Mouse (Mus musculus) erythroid progenitor cell, adult 5-6 weeks (primary cell): ENCODE measurements around the gene Pim3. TPM values are rescaled to one million over a fixed set of nuclear protein-coding genes. Genes with fewer than 3 reads are reported as not detected.

Source experiments
- ATAC-seq: replicated peaks from 2 replicates; pipeline ENCODE4 v1.8.0; 2016; ENCODE audit warnings: moderate number of reproducible peaks, mild to moderate bottlenecking, moderate TSS enrichment, inconsistent platforms; ENCODE audit not compliant: poor library complexity, low FRiP score, severe bottlenecking
- total RNA-seq, 2 experiments: library from RNA; stranded (forward) in 1 of 2; stranded (reverse) in 1 of 2; fragments of 150-400 nt in 1 of 2; fragments of 186-747, 209-891 nt in 1 of 2; gene quantifications; 2 replicates each; pipeline versions ENCODE4 v1.2.3 to v1.2.4; 2015 to 2017; ENCODE audit warnings: low replicate concordance in 2 of 2

Gene Pim3
- total RNA-seq, 2 experiments from 2014 or later: 0.68 to 1.3 TPM

- ATAC-seq: no peak
Observed at GRCm38 (mm10) chr15:88836571-88836970, 25.4 kb upstream of the Pim3 start.

- no peak for ATAC-seq
Observed at GRCm38 (mm10) chr15:88837199-88837932, 24.6 kb upstream of the Pim3 start.

GRCm38 (mm10) chr15:88837977-88838376 lies 24.0 kb upstream of the Pim3 start:
- ATAC-seq: no peak

GRCm38 (mm10) chr15:88839271-88839670 lies 22.7 kb upstream of the Pim3 start:
- no peak for ATAC-seq

- ATAC-seq: no peak
Observed at GRCm38 (mm10) chr15:88840126-88840525, 21.9 kb upstream of the Pim3 start.

- ATAC-seq: no peak
Observed at GRCm38 (mm10) chr15:88841160-88841559, 20.8 kb upstream of the Pim3 start.

GRCm38 (mm10) chr15:88841580-88842299 lies 20.2 kb upstream of the Pim3 start:
- no peak for ATAC-seq

GRCm38 (mm10) chr15:88842300-88842673 lies 19.7 kb upstream of the Pim3 start:
- ATAC-seq: no peak

GRCm38 (mm10) chr15:88843486-88844097 lies 18.4 kb upstream of the Pim3 start:
- ATAC-seq: no peak

- no peak for ATAC-seq
Observed at GRCm38 (mm10) chr15:88844966-88845365, 17.0 kb upstream of the Pim3 start.

GRCm38 (mm10) chr15:88848661-88849060 lies 13.3 kb upstream of the Pim3 start:
- ATAC-seq: no peak

- ATAC-seq: no peak
Observed at GRCm38 (mm10) chr15:88849621-88850020, 12.4 kb upstream of the Pim3 start.

- no peak for ATAC-seq
Observed at GRCm38 (mm10) chr15:88850146-88850826, 11.7 kb upstream of the Pim3 start.

GRCm38 (mm10) chr15:88851076-88851475 lies 10.9 kb upstream of the Pim3 start:
- ATAC-seq: no peak

GRCm38 (mm10) chr15:88851507-88852149 lies 10.4 kb upstream of the Pim3 start:
- no peak for ATAC-seq

- ATAC-seq: no peak
Observed at GRCm38 (mm10) chr15:88853106-88853505, 8.9 kb upstream of the Pim3 start.

- no peak for ATAC-seq
Observed at GRCm38 (mm10) chr15:88854119-88854968, 7.6 kb upstream of the Pim3 start.

- ATAC-seq: no peak
Observed at GRCm38 (mm10) chr15:88854969-88855830, 6.8 kb upstream of the Pim3 start.
